Mouse (Mus musculus): ENCODE results near the gene Scrt2. TPM values are rescaled to one million over a fixed set of nuclear protein-coding genes. Genes with fewer than 3 reads are reported as not detected.

Scrt2 gene
- polyA plus RNA-seq, 1 experiment: 0.70 TPM

GRCm38 (mm10) chr2:152105318-152106224 lies 24.2 kb downstream of the Scrt2 start, which contains the start of gene Srxn1:
Gene Srxn1 (plus strand): TSS chr2:152105516.
- DNase-seq (ENCODE audit: low read depth): peak; percentile 30

GRCm38 (mm10) chr2:152106225-152106595 lies 24.9 kb downstream of the Scrt2 start:
- no peak for DNase-seq (ENCODE audit: low read depth)

GRCm38 (mm10) chr2:152106597-152106996 lies 25.3 kb downstream of the Scrt2 start:
- DNase-seq (ENCODE audit: low read depth): no peak

- DNase-seq (ENCODE audit: low read depth): no peak
Observed at GRCm38 (mm10) chr2:152108702-152109101, 27.4 kb downstream of the Scrt2 start.

GRCm38 (mm10) chr2:152109386-152109785 lies 28.1 kb downstream of the Scrt2 start:
- no peak for DNase-seq (ENCODE audit: low read depth)

- no peak for DNase-seq (ENCODE audit: low read depth)
Observed at GRCm38 (mm10) chr2:152111311-152111710, 30.0 kb downstream of the Scrt2 start.

- DNase-seq (ENCODE audit: low read depth): peak; percentile 44
Observed at GRCm38 (mm10) chr2:152111920-152112319, 30.6 kb downstream of the Scrt2 start.

- DNase-seq (ENCODE audit: low read depth): no peak
Observed at GRCm38 (mm10) chr2:152112490-152112889, 31.2 kb downstream of the Scrt2 start.

GRCm38 (mm10) chr2:152112970-152113369 lies 31.6 kb downstream of the Scrt2 start:
- no peak for DNase-seq (ENCODE audit: low read depth)

GRCm38 (mm10) chr2:152114057-152114975 lies 33.0 kb downstream of the Scrt2 start:
- no peak for DNase-seq (ENCODE audit: low read depth)

- DNase-seq (ENCODE audit: low read depth): no peak
Observed at GRCm38 (mm10) chr2:152117694-152118093, 36.4 kb downstream of the Scrt2 start.

GRCm38 (mm10) chr2:152119228-152119865 lies 38.0 kb downstream of the Scrt2 start:
- DNase-seq (ENCODE audit: low read depth): no peak

GRCm38 (mm10) chr2:152122896-152123295 lies 41.6 kb downstream of the Scrt2 start:
- DNase-seq (ENCODE audit: low read depth): no peak

GRCm38 (mm10) chr2:152128597-152128996 lies 47.3 kb downstream of the Scrt2 start:
- no peak for DNase-seq (ENCODE audit: low read depth)

- DNase-seq (ENCODE audit: low read depth): no peak
Observed at GRCm38 (mm10) chr2:152129778-152130177, 48.4 kb downstream of the Scrt2 start.

- no peak for DNase-seq (ENCODE audit: low read depth)
Observed at GRCm38 (mm10) chr2:152132016-152132415, 50.7 kb downstream of the Scrt2 start.

- DNase-seq (ENCODE audit: low read depth): peak; percentile 54
Observed at GRCm38 (mm10) chr2:152132691-152133090, 51.4 kb downstream of the Scrt2 start.

- no peak for DNase-seq (ENCODE audit: low read depth)
Observed at GRCm38 (mm10) chr2:152139191-152139987, 58.1 kb downstream of the Scrt2 start.

GRCm38 (mm10) chr2:152140941-152141340 lies 59.6 kb downstream of the Scrt2 start:
- no peak for DNase-seq (ENCODE audit: low read depth)

GRCm38 (mm10) chr2:152141491-152141890 lies 60.2 kb downstream of the Scrt2 start:
- DNase-seq (ENCODE audit: low read depth): no peak

GRCm38 (mm10) chr2:152142046-152142445 lies 60.7 kb downstream of the Scrt2 start:
- DNase-seq (ENCODE audit: low read depth): no peak
